Mouse (Mus musculus) stomach, adult 2 months (tissue): ENCODE measurements around the gene Kcna10. TPM values are rescaled to one million over a fixed set of nuclear protein-coding genes. Genes with fewer than 3 reads are reported as not detected.

Source experiments
- polyA plus RNA-seq: library from polyadenylated mRNA; depleted of rRNA; stranded (reverse); fragments of >200 nt; gene quantifications from 2 replicates; pipeline ENCODE4 v1.2.3, GENCODE M21; 2012; rRNA removed

The Kcna10 gene
- polyA plus RNA-seq = not detected in 2 replicates

GRCm38 (mm10) chr3:107182756-107183155 lies at the start of gene Kcna10:
Gene Kcna10 (plus strand): TSS chr3:107183056.

GRCm38 (mm10) chr3:107221608-107222007 lies 38.8 kb downstream of the Kcna10 start, which contains the start of gene Cym:
Gene Cym (minus strand): TSS chr3:107221732.

GRCm38 (mm10) chr3:107230527-107230926 lies 47.7 kb downstream of the Kcna10 start, which contains the start of gene A630076J17Rik:
Gene A630076J17Rik (plus strand): TSS chr3:107230614.

GRCm38 (mm10) chr3:107239607-107240006 lies 56.8 kb downstream of the Kcna10 start, which contains the start of gene Prok1:
Gene Prok1 (minus strand): TSS chr3:107239707.

Other genes starting within 250 kb of the Kcna10 start
- gene Kcna3, start 146.9 kb upstream of the Kcna10 start, polyA plus RNA-seq = 0.17 and 0.20 TPM in 2 replicates
- 0.35 and 0.79 TPM in 2 replicates for gene Kcna2, start 81.9 kb upstream of the Kcna10 start, polyA plus RNA-seq
- 28.3 and 31.9 TPM in 2 replicates for gene Cym, start 38.7 kb downstream of the Kcna10 start, polyA plus RNA-seq
- gene A630076J17Rik, start 47.6 kb downstream of the Kcna10 start, polyA plus RNA-seq = not detected in 2 replicates
- 0.02 TPM in 1 of 2 replicates, not detected in the other for gene Prok1, start 56.7 kb downstream of the Kcna10 start, polyA plus RNA-seq
- 31.2 and 37.6 TPM in 2 replicates for gene Lamtor5, start 95.8 kb downstream of the Kcna10 start, polyA plus RNA-seq
- 0.04 and 0.06 TPM in 2 replicates for gene Slc16a4, start 108.2 kb downstream of the Kcna10 start, polyA plus RNA-seq
- 1.1 and 1.2 TPM in 2 replicates for gene Rbm15, start 150.6 kb downstream of the Kcna10 start, polyA plus RNA-seq